In genomic region chr13:49581541-49582530, GRCm38 (mm10) we compare ENCODE assay signal across 11 mouse cellular contexts. TPM values are rescaled to one million over a fixed set of nuclear protein-coding genes. Genes with fewer than 3 reads are reported as not detected.
DNase-seq lines count a peak whose midpoint lies in the region; ATAC-seq lines count a peak whose summit lies in the region.
"Had no signal": no experiment of that assay in that cellular context is flagged by ENCODE, and none has a peak within 500 bp of the region (broad histone marks: within the 10 kb centered on the region; RNA-seq: fewer than 3 reads in every experiment).

Gene Omd (plus strand): TSS chr13:49582462.

- peak; percentile 36 to 49 for DNase-seq in kidney, adult 8-10 months
- no peak for DNase-seq in kidney, postnatal 25 days
- peak; percentile 10 for DNase-seq in embryo, embryonic 9.5 days (ENCODE audit: extremely low spot score)
- peak; percentile 45 for DNase-seq in skeletal muscle tissue, adult 2 months (ENCODE audit: low read depth, low spot score)
- DNase-seq in frontal cortex, postnatal 14 days (ENCODE audit: low spot score in 2 of 2): no peak
- no peak for DNase-seq in gastrocnemius, postnatal 4 days (ENCODE audit: low spot score in 2 of 2)
- DNase-seq: liver, embryonic 13.5 days had no signal

- 0 out of 2 replicates have a peak within 1 kb of the TSS, but pooled peaks have one; percentile 4 for H3K4me2 ChIP-seq in intestine, embryonic 15.5 days (replicated peaks)
- no peak within 1 kb of the TSS for H3K4me2 ChIP-seq in forebrain, embryonic 16.5 days (ENCODE audit: low read length)
- H3K4me2 ChIP-seq: liver, embryonic 13.5 days; neural tube, embryonic 12.5 days had no signal

- H3K27me3 ChIP-seq in intestine, embryonic 15.5 days (replicated peaks): no peaks in the 10 kb centered on the region
- H3K27me3 ChIP-seq in forebrain, embryonic 16.5 days (replicated peaks; ENCODE audit: control insufficient read depth, insufficient read depth, low read length): no peaks in the 10 kb centered on the region
- H3K27me3 ChIP-seq: liver, embryonic 13.5 days; neural tube, embryonic 12.5 days had no signal

- peak within 1 kb of the TSS; percentile 67 for H3K27ac ChIP-seq in intestine, embryonic 15.5 days
- H3K27ac ChIP-seq in forebrain, embryonic 16.5 days (ENCODE audit: low read length): no peak within 1 kb of the TSS
- H3K27ac ChIP-seq: liver, embryonic 13.5 days; neural tube, embryonic 12.5 days had no signal

- no peak within 1 kb of the TSS for H3K9ac ChIP-seq in intestine, embryonic 15.5 days
- H3K9ac ChIP-seq in forebrain, embryonic 16.5 days (replicated peaks; ENCODE audit: low read depth, low read length): no peak within 1 kb of the TSS
- H3K9ac ChIP-seq: liver, embryonic 13.5 days; neural tube, embryonic 12.5 days had no signal

- H3K4me1 ChIP-seq in intestine, embryonic 15.5 days (replicated peaks): no peaks in the 10 kb centered on the region
- H3K4me1 ChIP-seq in forebrain, embryonic 16.5 days (replicated peaks; ENCODE audit: control insufficient read depth, insufficient read depth, low read length): no peaks in the 10 kb centered on the region
- H3K4me1 ChIP-seq: liver, embryonic 13.5 days; neural tube, embryonic 12.5 days had no signal

- ATAC-seq in intestine, embryonic 15.5 days: peak; percentile 69
- ATAC-seq in forebrain, embryonic 16.5 days: no peak

- WGBS in intestine, embryonic 15.5 days: 39% methylated on average over 8 of the region's 8 CpGs
- 74% methylated on average over 8 of the region's 8 CpGs for WGBS in forebrain, embryonic 16.5 days

- no peak within 1 kb of the TSS for H3K4me3 ChIP-seq in intestine, embryonic 15.5 days (replicated peaks)
- no peak within 1 kb of the TSS for H3K4me3 ChIP-seq in forebrain, embryonic 16.5 days (replicated peaks; ENCODE audit: low read length)
- H3K4me3 ChIP-seq: liver, embryonic 13.5 days; neural tube, embryonic 12.5 days had no signal

- no peaks in the 10 kb centered on the region for H3K9me3 ChIP-seq in intestine, embryonic 15.5 days
- H3K9me3 ChIP-seq in forebrain, embryonic 16.5 days (ENCODE audit: control insufficient read depth, low read length): no peaks in the 10 kb centered on the region
- H3K9me3 ChIP-seq: G1E; liver, embryonic 13.5 days; neural tube, embryonic 12.5 days had no signal

- no peaks in the 10 kb centered on the region for H3K36me3 ChIP-seq in intestine, embryonic 15.5 days
- H3K36me3 ChIP-seq in forebrain, embryonic 16.5 days (ENCODE audit: control insufficient read depth, insufficient read depth): no peaks in the 10 kb centered on the region
- H3K36me3 ChIP-seq: liver, embryonic 13.5 days; neural tube, embryonic 12.5 days had no signal

RNA-seq across cellular contexts. Expression of gene Omd, which starts in this region (rescaled TPM):
- polyA plus RNA-seq in intestine, embryonic 15.5 days (2015; fragmentation: Nextera tagmentation; extraction: Ambion mirVana): 0.68 and 0.91 TPM in 2 replicates
- polyA plus RNA-seq in forebrain, embryonic 16.5 days (2015; fragmentation: Nextera tagmentation; extraction: Ambion mirVana): 0.80 and 1.4 TPM in 2 replicates
- 1 to 10 TPM in 1 of 2 experiments, under 1 TPM in 1; 0.93 to 1.5 TPM for total RNA-seq in gastrocnemius, postnatal 4 days (2021)
- polyA plus RNA-seq: G1E had no signal

Comparison
In these comparisons a context has a peak if more than half of its experiments do, and no peak if none do; other contexts are left out.
1. DNase-seq: peak in kidney, adult 8-10 months (2 of 2), embryo, embryonic 9.5 days (single experiment) and skeletal muscle tissue, adult 2 months (single experiment); none in kidney, postnatal 25 days (0 of 2), frontal cortex, postnatal 14 days (0 of 2) and gastrocnemius, postnatal 4 days (0 of 2).
2. Peak in ATAC-seq, H3K27ac ChIP-seq and H3K4me2 ChIP-seq in intestine, embryonic 15.5 days; RNA of the gene not detected or under 1 TPM.